Mouse (Mus musculus) lung, postnatal 0 days (tissue): ENCODE results near the gene Notch4.

Experiments
- CTCF ChIP-seq: IDR thresholded peaks from 2 replicates; pipeline ENCODE4 v1.5.1; 2016; ENCODE audit warnings: antibody characterized with exemption, mild to moderate bottlenecking
- EP300 ChIP-seq: IDR thresholded peaks from 2 replicates; pipeline ENCODE4 v1.6.1; 2016; ENCODE audit warnings: antibody characterized with exemption, mild to moderate bottlenecking, control low read depth

DNA sequence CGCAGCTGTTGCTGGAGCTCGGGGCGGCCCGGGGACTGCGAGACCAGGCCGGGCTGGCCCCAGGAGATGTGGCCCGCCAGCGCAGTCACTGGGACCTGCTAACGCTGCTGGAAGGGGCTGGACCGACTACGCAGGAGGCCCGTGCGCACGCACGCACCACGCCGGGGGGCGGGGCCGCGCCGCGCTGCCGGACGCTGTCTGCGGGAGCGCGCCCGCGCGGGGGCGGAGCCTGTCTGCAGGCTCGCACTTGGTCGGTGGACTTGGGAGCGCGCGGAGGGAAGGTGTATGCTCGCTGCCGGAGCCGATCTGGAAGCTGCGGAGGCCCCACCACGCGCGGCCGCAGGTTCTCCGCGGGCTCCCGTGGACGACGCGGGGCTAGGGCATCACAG lies 23.3 kb downstream of the Notch4 start:
- no peak for TF ChIP-seq CTCF
- no peak for TF ChIP-seq EP300
